Mouse (Mus musculus) MEL (cell line): ENCODE results near the gene Skap2. TPM values are rescaled to one million over a fixed set of nuclear protein-coding genes. Genes with fewer than 3 reads are reported as not detected.

ENCODE experiments used
- DNase-seq: peaks from one replicate; pipeline ENCODE4 v3.0.0; 2011; ENCODE audit warnings: low read depth, low spot score
- H3K27ac ChIP-seq: 2 replicates; pipeline ENCODE4 v1.5.1; 2012; ENCODE audit warnings: low read depth, mild to moderate bottlenecking, control low read depth, low read length, moderate library complexity; ENCODE audit not compliant: control insufficient read depth
- H3K27me3 ChIP-seq, 2 experiments: fragments of 150-350 bp in 1 of 2; sonication (generic) in 1 of 2; 2 replicates each; pipeline ENCODE4 v1.6.1; 2012; ENCODE audit warnings: low read length in 2 of 2, mild to moderate bottlenecking in 2 of 2, improper control_type of control experiment in 1 of 2, moderate library complexity in 1 of 2; ENCODE audit not compliant: insufficient read depth in 2 of 2, control insufficient read depth in 1 of 2
- H3K36me3 ChIP-seq, 2 experiments: 2 replicates each; pipeline ENCODE4 v1.6.1; 2012 to 2014; ENCODE audit warnings: low read length in 2 of 2, improper control_type of control experiment in 1 of 2, inconsistent platforms in 1 of 2, mild to moderate bottlenecking in 1 of 2; ENCODE audit not compliant: insufficient read depth in 2 of 2, control insufficient read depth in 1 of 2
- H3K4me1 ChIP-seq, 2 experiments: fragments of 150-350 bp in 1 of 2; sonication (generic) in 1 of 2; 2 replicates each; pipeline ENCODE4 v1.6.1; 2012; ENCODE audit warnings: low read length in 2 of 2, improper control_type of control experiment in 1 of 2, mild to moderate bottlenecking in 1 of 2; ENCODE audit not compliant: insufficient read depth in 2 of 2, control insufficient read depth in 1 of 2
- H3K4me3 ChIP-seq, 2 experiments: fragments of 150-350 bp in 1 of 2; sonication (generic) in 1 of 2; 2 replicates each; pipeline ENCODE4 v1.5.1; 2012; ENCODE audit warnings: low read depth in 2 of 2, low read length in 2 of 2, mild to moderate bottlenecking in 2 of 2, moderate library complexity in 2 of 2, control low read depth in 1 of 2, improper control_type of control experiment in 1 of 2; ENCODE audit not compliant: control insufficient read depth in 1 of 2, insufficient read depth in 1 of 2
- H3K79me2 ChIP-seq: 2 replicates; pipeline ENCODE4 v1.6.1; 2012; ENCODE audit warnings: mild to moderate bottlenecking, low read length, moderate library complexity; ENCODE audit not compliant: control insufficient read depth, poor library complexity, insufficient read depth
- H3K9ac ChIP-seq: 2 replicates; pipeline ENCODE4 v1.6.1; 2012; ENCODE audit warnings: low read depth, mild to moderate bottlenecking, control low read depth, low read length, moderate library complexity; ENCODE audit not compliant: control insufficient read depth, poor library complexity, severe bottlenecking
- H3K9me3 ChIP-seq: fragments of 150-350 bp; sonication (generic); replicated peaks from 2 replicates; pipeline ENCODE4 v1.6.1; 2012; ENCODE audit warnings: mild to moderate bottlenecking, low read length, improper control_type of control experiment, moderate library complexity; ENCODE audit not compliant: insufficient read depth
- BHLHE40 ChIP-seq: IDR thresholded peaks from 2 replicates; pipeline ENCODE4 v1.6.1; 2012; ENCODE audit warnings: low read depth, mild to moderate bottlenecking, inconsistent platforms, low read length, improper control_type of control experiment, borderline replicate concordance
- CHD1 ChIP-seq: IDR thresholded peaks from 2 replicates; pipeline ENCODE4 v1.6.1; 2012; ENCODE audit warnings: low read depth, mild to moderate bottlenecking, inconsistent platforms, low read length, improper control_type of control experiment
- CHD2 ChIP-seq: IDR thresholded peaks from 2 replicates; pipeline ENCODE4 v1.6.1; 2011; ENCODE audit warnings: low read length, improper control_type of control experiment
- CTCF ChIP-seq, 3 experiments: IDR thresholded peaks in 2 of 3; conservative IDR thresholded peaks in 1 of 3; 2 replicates each; pipeline ENCODE4 v1.5.1; 2011 to 2012; ENCODE audit warnings: low read length in 3 of 3, low read depth in 2 of 3, mild to moderate bottlenecking in 2 of 3, improper control_type of control experiment in 1 of 3, inconsistent platforms in 1 of 3, mixed read lengths in 1 of 3, moderate library complexity in 1 of 3; ENCODE audit not compliant: control insufficient read depth in 1 of 3, insufficient read depth in 1 of 3, poor library complexity in 1 of 3, severe bottlenecking in 1 of 3
- E2F4 ChIP-seq: IDR thresholded peaks from 2 replicates; pipeline ENCODE4 v1.6.1; 2011; ENCODE audit warnings: low read depth, low read length, improper control_type of control experiment, borderline replicate concordance
- ELF1 ChIP-seq: IDR thresholded peaks from 2 replicates; pipeline ENCODE4 v1.6.1; 2014; ENCODE audit warnings: low read depth, mild to moderate bottlenecking, inconsistent platforms, low read length, improper control_type of control experiment, moderate library complexity
- EP300 ChIP-seq, 2 experiments: IDR thresholded peaks; 2 replicates each; pipeline ENCODE4 v1.6.1; 2011; ENCODE audit warnings: improper control_type of control experiment in 2 of 2, low read length in 2 of 2, low read depth in 1 of 2, mild to moderate bottlenecking in 1 of 2
- ETS1 ChIP-seq: IDR thresholded peaks from 2 replicates; pipeline ENCODE4 v1.6.1; 2012; ENCODE audit warnings: low read depth, mild to moderate bottlenecking, inconsistent platforms, low read length, improper control_type of control experiment, moderate library complexity
- GABPA ChIP-seq: IDR thresholded peaks from 2 replicates; pipeline ENCODE4 v1.6.1; 2012; ENCODE audit warnings: low read depth, mild to moderate bottlenecking, inconsistent platforms, low read length, improper control_type of control experiment, moderate library complexity
- GATA1 ChIP-seq: IDR thresholded peaks from 2 replicates; pipeline ENCODE4 v1.6.1; 2011; ENCODE audit warnings: low read depth, low read length, improper control_type of control experiment
- JUND ChIP-seq: IDR thresholded peaks from 2 replicates; pipeline ENCODE4 v1.6.1; 2011; ENCODE audit warnings: low read depth, mild to moderate bottlenecking, improper control_type of control experiment, low read length
- KAT2A ChIP-seq: conservative IDR thresholded peaks from 2 replicates; pipeline ENCODE4 v1.6.1; 2012; ENCODE audit warnings: low read depth, low read length, improper control_type of control experiment, inconsistent platforms
- MAFK ChIP-seq: IDR thresholded peaks from 2 replicates; pipeline ENCODE4 v1.6.1; 2011; ENCODE audit warnings: low read depth, mild to moderate bottlenecking, low read length, improper control_type of control experiment, borderline replicate concordance
- MAX ChIP-seq: IDR thresholded peaks from 2 replicates; pipeline ENCODE4 v1.6.1; 2011; ENCODE audit warnings: low read length, improper control_type of control experiment
- MAZ ChIP-seq: IDR thresholded peaks from 2 replicates; pipeline ENCODE4 v1.6.1; 2012; ENCODE audit warnings: low read depth, mild to moderate bottlenecking, inconsistent platforms, low read length, improper control_type of control experiment
- MEF2A ChIP-seq: IDR thresholded peaks from 2 replicates; pipeline ENCODE4 v1.6.1; 2014; ENCODE audit warnings: low read depth, mild to moderate bottlenecking, inconsistent platforms, low read length, improper control_type of control experiment; ENCODE audit not compliant: poor library complexity, insufficient replicate concordance, severe bottlenecking; ENCODE audit errors: extremely low read depth
- MYB ChIP-seq: IDR thresholded peaks from 2 replicates; pipeline ENCODE4 v1.6.1; 2011; ENCODE audit warnings: mild to moderate bottlenecking, low read depth, low read length, improper control_type of control experiment
- MYC ChIP-seq: IDR thresholded peaks from 2 replicates; pipeline ENCODE4 v1.6.1; 2011; ENCODE audit warnings: low read depth, mild to moderate bottlenecking, low read length, improper control_type of control experiment, moderate library complexity
- NELFE ChIP-seq: IDR thresholded peaks from 2 replicates; pipeline ENCODE4 v1.6.1; 2011; ENCODE audit warnings: low read depth, low read length, improper control_type of control experiment
- NRF1 ChIP-seq: IDR thresholded peaks from 2 replicates; pipeline ENCODE4 v1.6.1; 2014; ENCODE audit warnings: low read depth, mild to moderate bottlenecking, inconsistent platforms, low read length, improper control_type of control experiment, moderate library complexity; ENCODE audit not compliant: poor library complexity, insufficient read depth, severe bottlenecking
- POLR2A ChIP-seq, 2 experiments: IDR thresholded peaks; 2 replicates each; pipeline ENCODE4 v1.6.1; 2011 to 2012; ENCODE audit warnings: low read length in 2 of 2, mild to moderate bottlenecking in 2 of 2, control low read depth in 1 of 2, improper control_type of control experiment in 1 of 2, low read depth in 1 of 2, moderate library complexity in 1 of 2; ENCODE audit not compliant: control insufficient read depth in 1 of 2, insufficient read depth in 1 of 2, poor library complexity in 1 of 2
- POLR2AphosphoS2 ChIP-seq: IDR thresholded peaks from 2 replicates; pipeline ENCODE4 v1.6.1; 2011; ENCODE audit warnings: low read length, improper control_type of control experiment
- POLR2AphosphoS5 ChIP-seq: IDR thresholded peaks from 2 replicates; pipeline ENCODE4 v1.6.1; 2012; ENCODE audit warnings: low read depth, borderline replicate concordance, mild to moderate bottlenecking, inconsistent platforms, low read length, moderate library complexity, mixed read lengths
- RAD21 ChIP-seq: IDR thresholded peaks from 2 replicates; pipeline ENCODE4 v1.6.1; 2011; ENCODE audit warnings: mild to moderate bottlenecking, low read depth, low read length, improper control_type of control experiment
- RCOR1 ChIP-seq: IDR thresholded peaks from 2 replicates; pipeline ENCODE4 v1.6.1; 2012; ENCODE audit warnings: low read depth, mild to moderate bottlenecking, inconsistent platforms, low read length, improper control_type of control experiment
- SMC3 ChIP-seq: IDR thresholded peaks from 2 replicates; pipeline ENCODE4 v1.6.1; 2011; ENCODE audit warnings: low read depth, low read length, improper control_type of control experiment
- TAL1 ChIP-seq: IDR thresholded peaks from 2 replicates; pipeline ENCODE4 v1.6.1; 2012; ENCODE audit warnings: mild to moderate bottlenecking, inconsistent platforms, low read length, moderate library complexity, mixed read lengths
- TBP ChIP-seq: IDR thresholded peaks from 2 replicates; pipeline ENCODE4 v1.8.0; 2011; ENCODE audit warnings: low read depth, low read length, improper control_type of control experiment
- TCF12 ChIP-seq: IDR thresholded peaks from 2 replicates; pipeline ENCODE4 v1.6.1; 2014; ENCODE audit warnings: low read depth, mild to moderate bottlenecking, inconsistent platforms, low read length, improper control_type of control experiment, moderate library complexity
- UBTF ChIP-seq: IDR thresholded peaks from 2 replicates; pipeline ENCODE4 v1.6.1; 2012; ENCODE audit warnings: low read depth, mild to moderate bottlenecking, inconsistent platforms, low read length, improper control_type of control experiment, moderate library complexity, borderline replicate concordance; ENCODE audit not compliant: insufficient read depth
- USF2 ChIP-seq, 2 experiments: IDR thresholded peaks; 2 replicates each; pipeline ENCODE4 v1.6.1; 2011 to 2012; ENCODE audit warnings: improper control_type of control experiment in 2 of 2, low read length in 2 of 2, borderline replicate concordance in 1 of 2, inconsistent platforms in 1 of 2, low read depth in 1 of 2, mild to moderate bottlenecking in 1 of 2; ENCODE audit not compliant: insufficient read depth in 1 of 2
- ZC3H11A ChIP-seq: IDR thresholded peaks from 2 replicates; pipeline ENCODE4 v1.6.1; 2012; ENCODE audit warnings: low read depth, mild to moderate bottlenecking, inconsistent platforms, low read length, improper control_type of control experiment
- ZKSCAN1 ChIP-seq: IDR thresholded peaks from 2 replicates; pipeline ENCODE4 v1.6.1; 2012; ENCODE audit warnings: low read depth, mild to moderate bottlenecking, inconsistent platforms, low read length, improper control_type of control experiment, moderate library complexity
- ZMIZ1 ChIP-seq: IDR thresholded peaks from 2 replicates; pipeline ENCODE4 v1.6.1; 2012; ENCODE audit warnings: low read depth, mild to moderate bottlenecking, inconsistent platforms, low read length, improper control_type of control experiment, moderate library complexity
- ZNF384 ChIP-seq: IDR thresholded peaks from 2 replicates; pipeline ENCODE4 v1.6.1; 2012; ENCODE audit warnings: low read depth, mild to moderate bottlenecking, inconsistent platforms, low read length, improper control_type of control experiment
- polyA plus RNA-seq, 2 experiments: library from polyadenylated mRNA; stranded (reverse) in 1 of 2; unstranded in 1 of 2; fragments of >175 nt in 1 of 2; fragments of >200 nt in 1 of 2; gene quantifications; 2 replicates each; pipeline versions ENCODE4 v1.2.1 to v1.2.4; 2012; ENCODE audit warnings: low replicate concordance in 2 of 2, low read depth in 1 of 2; ENCODE audit not compliant: insufficient read length in 2 of 2, insufficient read depth in 1 of 2, missing spikeins in 1 of 2
- total RNA-seq: library from RNA; depleted of rRNA; stranded (reverse); fragments of 300-350 nt; gene quantifications from 2 replicates; pipeline ENCODE4 v1.2.3, GENCODE M21; 2012

Gene Skap2
- total and polyA plus RNA-seq, 3 experiments: 17.8 to 31.3 TPM; not detected in 1

GRCm38 (mm10) chr6:52011559-52012408, 565 bp downstream of the Skap2 start:
- H3K4me3 ChIP-seq: peak overlapping the region; percentile 84 to 99
- DNase-seq: peak; percentile 84
- peak overlapping the region; percentile 89 for H3K9ac ChIP-seq
- H3K27me3 ChIP-seq: no peaks in the 10 kb centered on the region
- peaks cover 0 to 11% of the 10 kb centered on the region in 2 experiments; a peak in 2 of 4 replicates for H3K36me3 ChIP-seq
- H3K27ac ChIP-seq: peak overlapping the region; percentile 82
- H3K79me2 ChIP-seq: peaks cover 4% of the 10 kb centered on the region
- peaks cover 0 to 12% of the 10 kb centered on the region in 2 experiments; a peak in 3 of 4 replicates for H3K4me1 ChIP-seq
- no peaks in the 10 kb centered on the region for H3K9me3 ChIP-seq
- no peak for TF ChIP-seq MAFK
- no peak for TF ChIP-seq TAL1
- no peak for TF ChIP-seq E2F4
- no peak for TF ChIP-seq TBP
- TF ChIP-seq POLR2AphosphoS2: no peak
- TF ChIP-seq MAX: no peak
- TF ChIP-seq EP300 (IDR thresholded peaks at IDR 0.05; ENCODE audit: low read depth in 1 of 2, low read length in 2 of 2): peak in 1 of 2 experiments; percentile 46; a peak in 1 of 4 replicates
- TF ChIP-seq MYC: no peak; the same call in 1 of the 2 replicates
- TF ChIP-seq ZC3H11A: no peak
- TF ChIP-seq NRF1: no peak
- TF ChIP-seq SMC3: no peak
- no peak for TF ChIP-seq MEF2A
- TF ChIP-seq ZMIZ1: no peak
- TF ChIP-seq POLR2A (IDR thresholded peaks at IDR 0.05; ENCODE audit: control insufficient read depth in 1 of 2, insufficient read depth in 1 of 2, low read depth in 1 of 2, low read length in 2 of 2, poor library complexity in 1 of 2): 0 out of 4 replicates have a peak, but pooled peaks of 1 of the 2 experiments have one; percentile 46
- TF ChIP-seq BHLHE40: no peak
- TF ChIP-seq MAZ: no peak; the same call in 1 of the 2 replicates
- no peak for TF ChIP-seq CTCF (IDR thresholded peaks at IDR 0.05 in 2 of 3, conservative IDR thresholded peaks at IDR 0.05 in 1 of 3; ENCODE audit: control insufficient read depth in 1 of 3, insufficient read depth in 1 of 3, low read depth in 2 of 3, low read length in 3 of 3, poor library complexity in 1 of 3, severe bottlenecking in 1 of 3)
- no peak for TF ChIP-seq NELFE
- no peak for TF ChIP-seq ZNF384
- 0 out of 4 replicates have a peak, but pooled peaks of 1 of the 2 experiments have one; percentile 21 for TF ChIP-seq USF2 (IDR thresholded peaks at IDR 0.05; ENCODE audit: borderline replicate concordance in 1 of 2, insufficient read depth in 1 of 2, low read depth in 1 of 2, low read length in 2 of 2)
- TF ChIP-seq MYB: no peak
- TF ChIP-seq RCOR1: peak; percentile 48
- no peak for TF ChIP-seq ZKSCAN1
- no peak for TF ChIP-seq CHD2
- peak; percentile 68; the same call in 1 of the 2 replicates for TF ChIP-seq ELF1
- no peak for TF ChIP-seq TCF12
- TF ChIP-seq CHD1: no peak
- no peak for TF ChIP-seq RAD21
- no peak for TF ChIP-seq GABPA
- TF ChIP-seq ETS1: 0 out of 2 replicates have a peak, but pooled peaks have one; percentile 13
- TF ChIP-seq POLR2AphosphoS5: no peak
- no peak for TF ChIP-seq UBTF
- no peak for TF ChIP-seq JUND
- no peak; the same call in 1 of the 2 replicates for TF ChIP-seq GATA1
- no peak for TF ChIP-seq KAT2A
